In the genomic region with DNA sequence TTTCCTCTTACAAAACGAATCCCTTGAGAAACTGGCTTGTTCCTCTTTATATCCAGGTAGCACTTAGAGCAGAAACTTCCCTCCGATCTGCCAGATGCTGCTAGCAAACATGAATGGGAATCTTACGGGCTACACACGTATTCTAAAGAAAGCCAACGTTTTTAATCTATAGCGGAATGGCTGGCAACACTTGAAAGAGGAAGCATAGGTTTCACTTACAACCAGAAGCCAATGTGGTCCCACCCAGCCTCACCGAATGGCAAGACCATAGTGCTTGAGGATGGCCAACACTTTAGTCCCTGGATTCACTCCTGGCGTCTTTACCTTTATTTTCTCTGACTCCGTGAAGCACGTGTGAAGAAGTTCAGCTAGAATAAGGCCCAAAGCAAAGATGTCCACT, we compare ENCODE assay signal across 24 mouse cellular contexts. TPM values are rescaled to one million over a fixed set of nuclear protein-coding genes. Genes with fewer than 3 reads are reported as not detected.
DNase-seq lines count a peak whose midpoint lies in the region; ATAC-seq and TF ChIP-seq lines count a peak whose summit lies in the region.
"Had no signal": no experiment of that assay in that cellular context is flagged by ENCODE, and none has a peak within 500 bp of the region (broad histone marks: within the 10 kb centered on the region; RNA-seq: fewer than 3 reads in every experiment).

No protein-coding gene starts in this region.

- TF ChIP-seq POLR2A in heart, adult 2 months (IDR thresholded peaks at IDR 0.05; ENCODE audit: insufficient read depth, low read depth, low read length), result no peak

- no peaks in the 10 kb centered on the region for H3K36me3 ChIP-seq in heart, adult 2 months (ENCODE audit: control insufficient read depth, insufficient read depth, low read length)
- H3K36me3 ChIP-seq in forebrain, embryonic 16.5 days (ENCODE audit: control insufficient read depth, insufficient read depth), result no peaks in the 10 kb centered on the region

- no peak for TF ChIP-seq EP300 in heart, adult 2 months (IDR thresholded peaks at IDR 0.05; ENCODE audit: insufficient read depth, low read depth, low read length)

- no peaks in the 10 kb centered on the region for H3K27me3 ChIP-seq in heart, adult 2 months (ENCODE audit: control insufficient read depth, insufficient read depth, low read length)
- no peaks in the 10 kb centered on the region for H3K27me3 ChIP-seq in forebrain, embryonic 16.5 days (replicated peaks; ENCODE audit: control insufficient read depth, insufficient read depth, low read length)
- H3K27me3 ChIP-seq: CH12.LX, Patski had no signal

- peak; percentile 2 for DNase-seq in heart, adult 11 months
- no peak for DNase-seq in heart, adult 2 months
- no peak for DNase-seq in spleen, adult 18-20 months
- DNase-seq: adrenal gland, adult 2 months; adrenal gland, adult 8-10 months; adrenal gland, postnatal 10 days; adrenal gland, postnatal 14 days; adrenal gland, postnatal 25 days; adrenal gland, postnatal 36 days; B cell, adult 2 months; cerebellum, adult 11 months; cerebellum, adult 11-12 months; cerebellum, adult 18-20 months had no signal

- H3K9ac ChIP-seq in heart, adult 2 months (ENCODE audit: low read depth, low read length), result no peak overlapping the region
- H3K9ac ChIP-seq in forebrain, embryonic 16.5 days (replicated peaks; ENCODE audit: low read depth, low read length), result no peak overlapping the region

- H3K9me3 ChIP-seq in forebrain, embryonic 16.5 days (ENCODE audit: control insufficient read depth, low read length), result no peaks in the 10 kb centered on the region
- H3K9me3 ChIP-seq: G1E had no signal

- peak; percentile 71 for ATAC-seq in granulocyte monocyte progenitor cell, adult 5-6 weeks (replicated peaks; ENCODE audit: poor library complexity, severe bottlenecking)
- ATAC-seq in megakaryocyte, adult 5-6 weeks (ENCODE audit: poor library complexity, severe bottlenecking), result peak; percentile 64
- ATAC-seq in forebrain, embryonic 16.5 days, result no peak
- ATAC-seq: activated CD4-positive, CD25-positive, alpha-beta regulatory T cell, adult 4 months; CD4-positive, CD25-positive, alpha-beta regulatory T cell, adult 4 months; Patski had no signal

- H3K4me2 ChIP-seq in forebrain, embryonic 16.5 days (ENCODE audit: low read length), result no peak overlapping the region

- intact Hi-C loops in heart, adult 2 months (cut with DNase I), result no loop called here

- H3K27ac ChIP-seq in heart, adult 2 months, result no peak overlapping the region
- no peak overlapping the region for H3K27ac ChIP-seq in forebrain, embryonic 16.5 days (ENCODE audit: low read length)

- TF ChIP-seq CTCF in heart, adult 2 months (IDR thresholded peaks at IDR 0.05), result no peak

- no peaks in the 10 kb centered on the region for H3K79me2 ChIP-seq in heart, adult 2 months (replicated peaks; ENCODE audit: control insufficient read depth, insufficient read depth, low read length)

- H3K4me3 ChIP-seq in heart, adult 2 months, result no peak overlapping the region
- no peak overlapping the region for H3K4me3 ChIP-seq in forebrain, embryonic 16.5 days (replicated peaks; ENCODE audit: low read length)

- 87% methylated on average over 10 of the region's 10 CpGs for WGBS in heart, adult 2 months
- WGBS in forebrain, embryonic 16.5 days, result 91% methylated on average over 10 of the region's 10 CpGs

- no peaks in the 10 kb centered on the region for H3K4me1 ChIP-seq in heart, adult 2 months (ENCODE audit: control insufficient read depth, insufficient read depth, low read length)
- H3K4me1 ChIP-seq in forebrain, embryonic 16.5 days (replicated peaks; ENCODE audit: control insufficient read depth, insufficient read depth, low read length), result no peaks in the 10 kb centered on the region

RNA-seq across cellular contexts. Expression of gene Gpatch11, which starts 20.9 kb away (rescaled TPM):
- total RNA-seq in heart, adult 2 months (2021), result 10 to 100 TPM; 26.4 to 26.9 TPM
- 11.6 and 20.1 TPM in 2 replicates for polyA plus RNA-seq in heart, adult 2 months (2012; rRNA removed)
- total RNA-seq in granulocyte monocyte progenitor cell, adult 5-6 weeks (2014; fragmentation: Nextera tagmentation), result 11.1 and 12.5 TPM in 2 replicates
- 17.7 and 25.9 TPM in 2 replicates for total RNA-seq in granulocyte monocyte progenitor cell, adult 5-6 weeks (2017)
- total RNA-seq in megakaryocyte, adult 5-6 weeks (2015), result 18.4 and 31.5 TPM in 2 replicates
- total RNA-seq in megakaryocyte, adult 5-6 weeks (2017), result 42.8 and 64.4 TPM in 2 replicates
- polyA plus RNA-seq in forebrain, embryonic 16.5 days (2015; fragmentation: Nextera tagmentation; extraction: Ambion mirVana), result 49.5 and 53.5 TPM in 2 replicates

RNA-seq across cellular contexts. Expression of gene Heatr5b, which starts 21.1 kb away (rescaled TPM):
- 10 to 100 TPM; 38.8 to 45.7 TPM for total RNA-seq in heart, adult 2 months (2021)
- 27.7 and 57.3 TPM in 2 replicates for polyA plus RNA-seq in heart, adult 2 months (2012; rRNA removed)
- 20.3 and 21.0 TPM in 2 replicates for total RNA-seq in granulocyte monocyte progenitor cell, adult 5-6 weeks (2014; fragmentation: Nextera tagmentation)
- total RNA-seq in granulocyte monocyte progenitor cell, adult 5-6 weeks (2017), result 16.0 and 19.7 TPM in 2 replicates
- 25.1 and 27.1 TPM in 2 replicates for total RNA-seq in megakaryocyte, adult 5-6 weeks (2015)
- 21.1 and 24.6 TPM in 2 replicates for total RNA-seq in megakaryocyte, adult 5-6 weeks (2017)
- polyA plus RNA-seq in forebrain, embryonic 16.5 days (2015; fragmentation: Nextera tagmentation; extraction: Ambion mirVana), result 24.8 and 27.5 TPM in 2 replicates

RNA-seq across cellular contexts. Expression of gene Eif2ak2, which starts 26.1 kb away (rescaled TPM):
- 1 to 10 TPM; 7.8 to 8.0 TPM for total RNA-seq in heart, adult 2 months (2021)
- polyA plus RNA-seq in heart, adult 2 months (2012; rRNA removed), result 2.7 and 4.2 TPM in 2 replicates
- 22.9 and 31.6 TPM in 2 replicates for total RNA-seq in granulocyte monocyte progenitor cell, adult 5-6 weeks (2014; fragmentation: Nextera tagmentation)
- 33.2 and 44.3 TPM in 2 replicates for total RNA-seq in granulocyte monocyte progenitor cell, adult 5-6 weeks (2017)
- total RNA-seq in megakaryocyte, adult 5-6 weeks (2015), result 22.9 and 27.2 TPM in 2 replicates
- 48.4 and 58.0 TPM in 2 replicates for total RNA-seq in megakaryocyte, adult 5-6 weeks (2017)
- polyA plus RNA-seq in forebrain, embryonic 16.5 days (2015; fragmentation: Nextera tagmentation; extraction: Ambion mirVana), result 2.2 and 3.1 TPM in 2 replicates

RNA-seq across cellular contexts. Expression of gene Sult6b1, which starts 50.5 kb away (rescaled TPM):
- not detected for total RNA-seq in heart, adult 2 months (2021)
- polyA plus RNA-seq in heart, adult 2 months (2012; rRNA removed), result 0.26 TPM in 1 of 2 replicates, not detected in the other
- not detected in 2 replicates for total RNA-seq in granulocyte monocyte progenitor cell, adult 5-6 weeks (2014; fragmentation: Nextera tagmentation)
- not detected in 2 replicates for total RNA-seq in granulocyte monocyte progenitor cell, adult 5-6 weeks (2017)
- total RNA-seq in megakaryocyte, adult 5-6 weeks (2015), result not detected in 2 replicates
- total RNA-seq in megakaryocyte, adult 5-6 weeks (2017), result 1.4 TPM in 1 of 2 replicates, not detected in the other
- not detected in 2 replicates for polyA plus RNA-seq in forebrain, embryonic 16.5 days (2015; fragmentation: Nextera tagmentation; extraction: Ambion mirVana)
- total RNA-seq: adrenal gland, adult 18-20 months; adrenal gland, postnatal 14 days; adrenal gland, postnatal 36 days; MEL had no signal
- polyA plus RNA-seq: adrenal gland, adult 2 months; brain, embryonic 14.5 days; G1E had no signal
